Comparison of ENCODE assay signal across 9 mouse cellular contexts in the genomic region with DNA sequence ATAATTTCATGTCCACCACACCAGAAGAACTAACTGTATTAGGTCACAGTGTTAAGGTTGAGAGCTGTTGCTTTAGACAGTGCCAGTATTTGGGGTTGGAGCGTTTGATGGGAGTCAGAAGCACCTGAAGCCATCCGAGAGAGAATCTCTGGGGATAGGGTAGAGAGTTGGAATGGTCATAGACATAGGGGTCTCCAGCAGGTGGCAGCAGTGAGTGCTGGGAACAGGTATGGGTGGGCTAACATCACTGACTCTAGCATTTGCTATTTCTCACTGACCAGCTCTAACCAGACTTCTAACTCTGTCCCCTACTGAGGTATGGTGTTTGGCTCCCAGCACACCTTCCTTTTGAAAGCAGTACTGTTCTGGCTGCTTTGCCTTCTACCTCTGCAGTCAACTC.
DNase-seq lines count a peak whose midpoint lies in the region; ATAC-seq and TF ChIP-seq lines count a peak whose summit lies in the region.
"Had no signal": no experiment of that assay in that cellular context is flagged by ENCODE, and none has a peak within 500 bp of the region (broad histone marks: within the 10 kb centered on the region; RNA-seq: fewer than 3 reads in every experiment).

No protein-coding gene starts in this region.

- no peak for TF ChIP-seq POLR2A in thymus, adult 2 months (IDR thresholded peaks at IDR 0.05; ENCODE audit: control insufficient read depth, extremely low read depth, insufficient read depth, low read length, poor library complexity)
- TF ChIP-seq POLR2A in small intestine, adult 2 months (IDR thresholded peaks at IDR 0.05; ENCODE audit: low read depth, low read length), result no peak

- no peak overlapping the region for H3K27ac ChIP-seq in heart, postnatal 0 days (ENCODE audit: low read depth)
- no peak overlapping the region for H3K27ac ChIP-seq in heart, embryonic 11.5 days (ENCODE audit: low read depth, low read length)
- H3K27ac ChIP-seq in thymus, adult 2 months (ENCODE audit: control insufficient read depth, insufficient read depth, low read length), result no peak overlapping the region
- no peak overlapping the region for H3K27ac ChIP-seq in small intestine, adult 2 months (ENCODE audit: insufficient read depth, low read depth, low read length)
- no peak overlapping the region for H3K27ac ChIP-seq in forebrain, embryonic 13.5 days

- no peak for DNase-seq in heart, postnatal 0 days (ENCODE audit: low spot score)
- DNase-seq in thymus, adult 2 months, result peak; percentile 53
- DNase-seq in thymus, postnatal 0 days (ENCODE audit: low spot score), result no peak
- DNase-seq in induced T-regulatory cell, adult 2 months (ENCODE audit: low read depth), result peak; percentile 32
- no peak for DNase-seq in left cerebral cortex, adult 11 months (ENCODE audit: low spot score)

- 56% methylated on average over 2 of the region's 2 CpGs for WGBS in heart, postnatal 0 days
- 47% methylated on average over 2 of the region's 2 CpGs for WGBS in heart, embryonic 11.5 days (ENCODE audit: insufficient replicate concordance)
- 83% methylated on average over 2 of the region's 2 CpGs for WGBS in thymus, adult 2 months
- 54% methylated on average over 2 of the region's 2 CpGs for WGBS in small intestine, adult 2 months
- 67% methylated on average over 2 of the region's 2 CpGs for WGBS in forebrain, embryonic 13.5 days

- no peak overlapping the region for H3K9ac ChIP-seq in heart, postnatal 0 days (replicated peaks; ENCODE audit: low read depth, low read length)
- no peak overlapping the region for H3K9ac ChIP-seq in heart, embryonic 11.5 days (ENCODE audit: low read depth, low read length)
- no peak overlapping the region for H3K9ac ChIP-seq in forebrain, embryonic 13.5 days

- ATAC-seq in heart, postnatal 0 days (ENCODE audit: insufficient read depth, low read depth), result no peak
- ATAC-seq in heart, embryonic 11.5 days (replicated peaks; ENCODE audit: insufficient number of reproducible peaks, low FRiP score, low TSS enrichment), result no peak
- ATAC-seq in forebrain, embryonic 13.5 days, result no peak

- no peaks in the 10 kb centered on the region for H3K36me3 ChIP-seq in heart, postnatal 0 days (replicated peaks; ENCODE audit: control insufficient read depth, insufficient read depth, low read length)
- H3K36me3 ChIP-seq in heart, embryonic 11.5 days (ENCODE audit: control insufficient read depth, insufficient read depth, low read length), result no peaks in the 10 kb centered on the region
- no peaks in the 10 kb centered on the region for H3K36me3 ChIP-seq in thymus, adult 2 months (ENCODE audit: control insufficient read depth, insufficient read depth, low read length)
- no peaks in the 10 kb centered on the region for H3K36me3 ChIP-seq in small intestine, adult 2 months (ENCODE audit: control insufficient read depth, insufficient read depth, low read length)
- no peaks in the 10 kb centered on the region for H3K36me3 ChIP-seq in forebrain, embryonic 13.5 days (ENCODE audit: poor library complexity, severe bottlenecking)

- H3K9me3 ChIP-seq in heart, postnatal 0 days (replicated peaks; ENCODE audit: control insufficient read depth, low read length), result no peaks in the 10 kb centered on the region
- peaks cover 3% of the 10 kb centered on the region; the same call in 1 of the 2 replicates for H3K9me3 ChIP-seq in heart, embryonic 11.5 days (replicated peaks; ENCODE audit: control insufficient read depth, low read length)
- H3K9me3 ChIP-seq in forebrain, embryonic 13.5 days (replicated peaks), result no peaks in the 10 kb centered on the region

- no peaks in the 10 kb centered on the region for H3K4me1 ChIP-seq in heart, postnatal 0 days (ENCODE audit: control insufficient read depth, insufficient read depth)
- H3K4me1 ChIP-seq in heart, embryonic 11.5 days (ENCODE audit: control insufficient read depth, insufficient read depth, low read length), result no peaks in the 10 kb centered on the region
- H3K4me1 ChIP-seq in thymus, adult 2 months (replicated peaks; ENCODE audit: control insufficient read depth, insufficient read depth, low read length), result peaks cover 13% of the 10 kb centered on the region
- H3K4me1 ChIP-seq in small intestine, adult 2 months (ENCODE audit: control insufficient read depth, insufficient read depth, insufficient read length, low read length), result peaks cover 3% of the 10 kb centered on the region; the same call in 1 of the 2 replicates
- H3K4me1 ChIP-seq in forebrain, embryonic 13.5 days, result 0 out of 2 replicates have a peak, but pooled peaks cover 5% of the 10 kb centered on the region

- no peak overlapping the region for H3K4me3 ChIP-seq in heart, postnatal 0 days (ENCODE audit: low read depth, low read length)
- H3K4me3 ChIP-seq in heart, embryonic 11.5 days (ENCODE audit: low read depth, low read length), result no peak overlapping the region
- H3K4me3 ChIP-seq in thymus, adult 2 months (ENCODE audit: control insufficient read depth, insufficient read depth, low read length), result no peak overlapping the region
- no peak overlapping the region for H3K4me3 ChIP-seq in small intestine, adult 2 months (ENCODE audit: low read depth, low read length)
- no peak overlapping the region for H3K4me3 ChIP-seq in forebrain, embryonic 13.5 days
- H3K4me3 ChIP-seq: myocyte had no signal

- TF ChIP-seq EP300 in heart, postnatal 0 days (IDR thresholded peaks at IDR 0.05; ENCODE audit: low read depth), result no peak

- peak; percentile 46 for TF ChIP-seq CTCF in heart, postnatal 0 days (IDR thresholded peaks at IDR 0.05; ENCODE audit: low read depth)
- TF ChIP-seq CTCF in thymus, adult 2 months (IDR thresholded peaks at IDR 0.05; ENCODE audit: borderline replicate concordance, control insufficient read depth, extremely low read depth, insufficient read depth, low read length, poor library complexity), result no peak
- TF ChIP-seq CTCF in small intestine, adult 2 months (IDR thresholded peaks at IDR 0.05; ENCODE audit: extremely low read depth, insufficient read length, insufficient replicate concordance, low read depth, low read length), result peak; percentile 48; the same call in 1 of the 2 replicates

- no peak overlapping the region for H3K4me2 ChIP-seq in heart, postnatal 0 days (ENCODE audit: low read depth, low read length)
- H3K4me2 ChIP-seq in heart, embryonic 11.5 days, result no peak overlapping the region
- H3K4me2 ChIP-seq in forebrain, embryonic 13.5 days, result no peak overlapping the region

- H3K27me3 ChIP-seq in heart, postnatal 0 days (ENCODE audit: control insufficient read depth, insufficient read depth, low read length), result no peaks in the 10 kb centered on the region
- H3K27me3 ChIP-seq in heart, embryonic 11.5 days (ENCODE audit: control insufficient read depth, insufficient read depth, low read length), result no peaks in the 10 kb centered on the region
- H3K27me3 ChIP-seq in thymus, adult 2 months (ENCODE audit: control insufficient read depth, insufficient read depth, low read length), result no peaks in the 10 kb centered on the region
- H3K27me3 ChIP-seq in small intestine, adult 2 months (ENCODE audit: control insufficient read depth, insufficient read depth, low read length), result no peaks in the 10 kb centered on the region
- no peaks in the 10 kb centered on the region for H3K27me3 ChIP-seq in forebrain, embryonic 13.5 days

Comparison
In these comparisons a context has a peak if more than half of its experiments do, and no peak if none do; other contexts are left out.
1. DNase-seq: peak in thymus, adult 2 months (single experiment) and induced T-regulatory cell, adult 2 months (single experiment); none in heart, postnatal 0 days (single experiment), thymus, postnatal 0 days (single experiment) and left cerebral cortex, adult 11 months (single experiment).